Mouse (Mus musculus): ENCODE measurements around the gene Spx. TPM values are rescaled to one million over a fixed set of nuclear protein-coding genes. Genes with fewer than 3 reads are reported as not detected.

The Spx gene
- total and polyA plus RNA-seq, 3 experiments, result 0.11 TPM; not detected in 2

- H3K36me3 ChIP-seq (replicated peaks), result no peaks in the 10 kb centered on the region
- TF ChIP-seq POLR2AphosphoS5 (IDR thresholded peaks at IDR 0.05; ENCODE audit: insufficient replicate concordance, low read depth, low read length) (no peak), GATA1 (IDR thresholded peaks at IDR 0.05; ENCODE audit: borderline replicate concordance, low read length) (no peak), TAL1 (conservative IDR thresholded peaks at IDR 0.05; ENCODE audit: low read depth, low read length) (no peak), GATA2 (IDR thresholded peaks at IDR 0.05; ENCODE audit: borderline replicate concordance, low read depth, low read length) (no peak), CTCF (IDR thresholded peaks at IDR 0.05; ENCODE audit: low read depth, low read length) (no peak)
- H3K9me3 ChIP-seq (replicated peaks), result no peaks in the 10 kb centered on the region
- no peak for DNase-seq (ENCODE audit: low spot score)
- H3K27me3 ChIP-seq (ENCODE audit: insufficient read depth, low read length), result peaks cover 3% of the 10 kb centered on the region
- no peak for ATAC-seq (ENCODE audit: extremely low read depth, insufficient number of reproducible peaks, low FRiP score, poor library complexity, severe bottlenecking)
- no peaks in the 10 kb centered on the region for H3K4me1 ChIP-seq (ENCODE audit: insufficient read depth, low read depth, low read length)
- no peak overlapping the region for H3K4me3 ChIP-seq (ENCODE audit: low read depth, low read length)
Observed at GRCm38 (mm10) chr6:142453311-142453710, 40.1 kb downstream of the Spx start.

GRCm38 (mm10) chr6:142455314-142455996 lies 42.2 kb downstream of the Spx start:
- H3K9me3 ChIP-seq (replicated peaks), result no peaks in the 10 kb centered on the region
- DNase-seq (ENCODE audit: low spot score), result no peak
- H3K4me1 ChIP-seq (ENCODE audit: insufficient read depth, low read depth, low read length), result no peaks in the 10 kb centered on the region
- H3K4me3 ChIP-seq (ENCODE audit: low read depth, low read length), result no peak overlapping the region
- no peak for ATAC-seq (ENCODE audit: extremely low read depth, insufficient number of reproducible peaks, low FRiP score, poor library complexity, severe bottlenecking)
- no peaks in the 10 kb centered on the region for H3K36me3 ChIP-seq (replicated peaks)
- peaks cover 4% of the 10 kb centered on the region for H3K27me3 ChIP-seq (ENCODE audit: insufficient read depth, low read length)
- TF ChIP-seq TAL1 (conservative IDR thresholded peaks at IDR 0.05; ENCODE audit: low read depth, low read length), result no peak
- TF ChIP-seq GATA2 (IDR thresholded peaks at IDR 0.05; ENCODE audit: borderline replicate concordance, low read depth, low read length), result no peak
- no peak for TF ChIP-seq CTCF (IDR thresholded peaks at IDR 0.05; ENCODE audit: low read depth, low read length)
- TF ChIP-seq POLR2AphosphoS5 (IDR thresholded peaks at IDR 0.05; ENCODE audit: insufficient replicate concordance, low read depth, low read length), result no peak
- no peak for TF ChIP-seq GATA1 (IDR thresholded peaks at IDR 0.05; ENCODE audit: borderline replicate concordance, low read length)

- no peak for DNase-seq (ENCODE audit: low spot score)
- Histone ChIP-seq H3K4me1 (ENCODE audit: insufficient read depth, low read depth, low read length) (no peaks in the 10 kb centered on the region), H3K4me3 (ENCODE audit: low read depth, low read length) (no peak overlapping the region), H3K27me3 (ENCODE audit: insufficient read depth, low read length) (peaks cover 4% of the 10 kb centered on the region; the same call in 1 of the 2 replicates), H3K36me3 (replicated peaks) (no peaks in the 10 kb centered on the region), H3K9me3 (replicated peaks) (no peaks in the 10 kb centered on the region)
- TF ChIP-seq GATA1 (IDR thresholded peaks at IDR 0.05; ENCODE audit: borderline replicate concordance, low read length), result no peak
- no peak for TF ChIP-seq POLR2AphosphoS5 (IDR thresholded peaks at IDR 0.05; ENCODE audit: insufficient replicate concordance, low read depth, low read length)
- TF ChIP-seq GATA2 (IDR thresholded peaks at IDR 0.05; ENCODE audit: borderline replicate concordance, low read depth, low read length), result no peak
- no peak for TF ChIP-seq CTCF (IDR thresholded peaks at IDR 0.05; ENCODE audit: low read depth, low read length)
- no peak for TF ChIP-seq TAL1 (conservative IDR thresholded peaks at IDR 0.05; ENCODE audit: low read depth, low read length)
- no peak for ATAC-seq (ENCODE audit: extremely low read depth, insufficient number of reproducible peaks, low FRiP score, poor library complexity, severe bottlenecking)
Observed at GRCm38 (mm10) chr6:142458010-142458409, 44.8 kb downstream of the Spx start.

- DNase-seq (ENCODE audit: low spot score), result no peak
- peaks cover 4% of the 10 kb centered on the region; the same call in 1 of the 2 replicates for H3K27me3 ChIP-seq (ENCODE audit: insufficient read depth, low read length)
- ATAC-seq (ENCODE audit: extremely low read depth, insufficient number of reproducible peaks, low FRiP score, poor library complexity, severe bottlenecking), result no peak
- H3K4me1 ChIP-seq (ENCODE audit: insufficient read depth, low read depth, low read length), result no peaks in the 10 kb centered on the region
- TF ChIP-seq CTCF (IDR thresholded peaks at IDR 0.05; ENCODE audit: low read depth, low read length) (no peak), GATA2 (IDR thresholded peaks at IDR 0.05; ENCODE audit: borderline replicate concordance, low read depth, low read length) (no peak)
- no peaks in the 10 kb centered on the region for H3K36me3 ChIP-seq (replicated peaks)
- H3K4me3 ChIP-seq (ENCODE audit: low read depth, low read length), result no peak overlapping the region
- H3K9me3 ChIP-seq (replicated peaks), result no peaks in the 10 kb centered on the region
Observed at GRCm38 (mm10) chr6:142459017-142459678, 45.9 kb downstream of the Spx start.

- Histone ChIP-seq H3K4me1 (ENCODE audit: insufficient read depth, low read depth, low read length) (no peaks in the 10 kb centered on the region), H3K27me3 (ENCODE audit: insufficient read depth, low read length) (peaks cover 2% of the 10 kb centered on the region; the same call in 1 of the 2 replicates), H3K9me3 (replicated peaks) (no peaks in the 10 kb centered on the region), H3K4me3 (ENCODE audit: low read depth, low read length) (no peak overlapping the region), H3K36me3 (replicated peaks) (no peaks in the 10 kb centered on the region)
- no peak for ATAC-seq (ENCODE audit: extremely low read depth, insufficient number of reproducible peaks, low FRiP score, poor library complexity, severe bottlenecking)
- TF ChIP-seq GATA1 (IDR thresholded peaks at IDR 0.05; ENCODE audit: borderline replicate concordance, low read length), result no peak
- no peak for TF ChIP-seq POLR2AphosphoS5 (IDR thresholded peaks at IDR 0.05; ENCODE audit: insufficient replicate concordance, low read depth, low read length)
- TF ChIP-seq TAL1 (conservative IDR thresholded peaks at IDR 0.05; ENCODE audit: low read depth, low read length), result no peak
- TF ChIP-seq CTCF (IDR thresholded peaks at IDR 0.05; ENCODE audit: low read depth, low read length), result no peak
- no peak for TF ChIP-seq GATA2 (IDR thresholded peaks at IDR 0.05; ENCODE audit: borderline replicate concordance, low read depth, low read length)
- no peak for DNase-seq (ENCODE audit: low spot score)
Observed at GRCm38 (mm10) chr6:142462194-142462593, 49.0 kb downstream of the Spx start.

Other genes starting within 250 kb of the Spx start
- gene Slco1a6, start 204.9 kb upstream of the Spx start, total RNA-seq (2014; fragmentation: Nextera tagmentation), result 2.0 TPM in 1 of 2 replicates, not detected in the other
- gene Slco1a6, start 204.9 kb upstream of the Spx start, total RNA-seq (2017), result 0.35 and 1.1 TPM in 2 replicates
- not detected in 2 replicates for gene Slco1a6, start 204.9 kb upstream of the Spx start, polyA plus RNA-seq (2012)
- gene Iapp, start 115.0 kb upstream of the Spx start, total RNA-seq (2014; fragmentation: Nextera tagmentation), result not detected in 2 replicates
- gene Iapp, start 115.0 kb upstream of the Spx start, total RNA-seq (2017), result not detected in 2 replicates
- gene Iapp, start 115.0 kb upstream of the Spx start, polyA plus RNA-seq (2012), result not detected in 2 replicates
- gene Slco1a5, start 90.5 kb upstream of the Spx start, total RNA-seq (2014; fragmentation: Nextera tagmentation), result not detected in 2 replicates
- 0.05 TPM in 1 of 2 replicates, not detected in the other for gene Slco1a5, start 90.5 kb upstream of the Spx start, total RNA-seq (2017)
- gene Slco1a5, start 90.5 kb upstream of the Spx start, polyA plus RNA-seq (2012), result not detected in 2 replicates
- 10.9 and 14.9 TPM in 2 replicates for gene Pyroxd1, start 67.8 kb upstream of the Spx start, total RNA-seq (2014; fragmentation: Nextera tagmentation)
- 18.2 and 18.8 TPM in 2 replicates for gene Pyroxd1, start 67.8 kb upstream of the Spx start, total RNA-seq (2017)
- 2.0 and 2.3 TPM in 2 replicates for gene Pyroxd1, start 67.8 kb upstream of the Spx start, polyA plus RNA-seq (2012)
- 52.1 and 81.1 TPM in 2 replicates for gene Recql, start 26.4 kb upstream of the Spx start, total RNA-seq (2014; fragmentation: Nextera tagmentation)
- gene Recql, start 26.4 kb upstream of the Spx start, total RNA-seq (2017), result 49.5 and 50.5 TPM in 2 replicates
- gene Recql, start 26.4 kb upstream of the Spx start, polyA plus RNA-seq (2012), result 1.2 and 1.5 TPM in 2 replicates
- 31.2 and 33.6 TPM in 2 replicates for gene Golt1b, start 26.2 kb upstream of the Spx start, total RNA-seq (2014; fragmentation: Nextera tagmentation)
- gene Golt1b, start 26.2 kb upstream of the Spx start, total RNA-seq (2017), result 45.9 and 51.2 TPM in 2 replicates
- 13.1 and 15.7 TPM in 2 replicates for gene Golt1b, start 26.2 kb upstream of the Spx start, polyA plus RNA-seq (2012)
- not detected in 2 replicates for gene Gys2, start 59.7 kb downstream of the Spx start, total RNA-seq (2014; fragmentation: Nextera tagmentation)
- gene Gys2, start 59.7 kb downstream of the Spx start, total RNA-seq (2017), result not detected in 2 replicates
- gene Gys2, start 59.7 kb downstream of the Spx start, polyA plus RNA-seq (2012), result not detected in 2 replicates
- gene Ldhb, start 94.5 kb downstream of the Spx start, total RNA-seq (2014; fragmentation: Nextera tagmentation), result not detected in 2 replicates
- not detected in 2 replicates for gene Ldhb, start 94.5 kb downstream of the Spx start, total RNA-seq (2017)
- gene Ldhb, start 94.5 kb downstream of the Spx start, polyA plus RNA-seq (2012), result 0.09 TPM in 1 of 2 replicates, not detected in the other
- gene Kcnj8, start 158.2 kb downstream of the Spx start, total RNA-seq (2014; fragmentation: Nextera tagmentation), result not detected in 2 replicates
- gene Kcnj8, start 158.2 kb downstream of the Spx start, total RNA-seq (2017), result 0.16 TPM in 1 of 2 replicates, not detected in the other
- not detected in 2 replicates for gene Kcnj8, start 158.2 kb downstream of the Spx start, polyA plus RNA-seq (2012)

Data from G1E (cell line).